Mouse (Mus musculus): ENCODE measurements around the gene 4933407L21Rik. TPM values are rescaled to one million over a fixed set of nuclear protein-coding genes. Genes with fewer than 3 reads are reported as not detected.

4933407L21Rik gene
- 1 to 10 TPM; 6.1 to 7.2 TPM for total RNA-seq (2021)

- peak; percentile 78 for DNase-seq
- intact Hi-C loops (cut with DNase I) = no loop called here
These were observed at the start of gene 4933407L21Rik for GRCm38 (mm10) chr1:85928057-85928687. Gene 4933407L21Rik (plus strand): TSS chr1:85928483.

GRCm38 (mm10) chr1:85882003-85882402 is 46.3 kb upstream of the 4933407L21Rik start:
- intact Hi-C loops (cut with DNase I) = no loop called here
- no peak for DNase-seq

- intact Hi-C loops (cut with DNase I) = no loop called here
- DNase-seq = no peak
These were observed 41.1 kb upstream of the 4933407L21Rik start for GRCm38 (mm10) chr1:85887221-85887620.

- peak; percentile 91 for DNase-seq
- intact Hi-C loops (cut with DNase I) = no loop called here
These were observed 34.0 kb upstream of the 4933407L21Rik start, which contains the start of gene Itm2c for GRCm38 (mm10) chr1:85894231-85894747. Gene Itm2c (plus strand): TSS chr1:85894281.

- peak; percentile 68 for DNase-seq
- intact Hi-C loops (cut with DNase I) = no loop called here
These were observed 33.4 kb upstream of the 4933407L21Rik start for GRCm38 (mm10) chr1:85894748-85895360.

- DNase-seq = peak; percentile 68
- intact Hi-C loops (cut with DNase I) = no loop called here
These were observed 32.9 kb upstream of the 4933407L21Rik start for GRCm38 (mm10) chr1:85895391-85895837.

- intact Hi-C loops (cut with DNase I) = no loop called here
- DNase-seq = no peak
These were observed 32.2 kb upstream of the 4933407L21Rik start for GRCm38 (mm10) chr1:85896110-85896509.

- intact Hi-C loops (cut with DNase I) = no loop called here
These were observed 31.2 kb upstream of the 4933407L21Rik start for GRCm38 (mm10) chr1:85896781-85897700.

GRCm38 (mm10) chr1:85897901-85898760 is 30.2 kb upstream of the 4933407L21Rik start:
- intact Hi-C loops (cut with DNase I) = no loop called here
- DNase-seq = no peak

More at GRCm38 (mm10) chr1:85896781-85897700, 31.2 kb upstream of the 4933407L21Rik start:
- no peak for DNase-seq

GRCm38 (mm10) chr1:85898761-85899387 is 29.4 kb upstream of the 4933407L21Rik start:
- intact Hi-C loops (cut with DNase I) = no loop called here
- no peak for DNase-seq

- no peak for DNase-seq
- intact Hi-C loops (cut with DNase I) = no loop called here
These were observed 28.9 kb upstream of the 4933407L21Rik start for GRCm38 (mm10) chr1:85899388-85899761.

GRCm38 (mm10) chr1:85900521-85901333 is 27.6 kb upstream of the 4933407L21Rik start:
- DNase-seq = no peak
- intact Hi-C loops (cut with DNase I) = no loop called here

- DNase-seq = no peak
- intact Hi-C loops (cut with DNase I) = no loop called here
These were observed 26.7 kb upstream of the 4933407L21Rik start for GRCm38 (mm10) chr1:85901516-85902107.

GRCm38 (mm10) chr1:85902108-85902561 is 26.1 kb upstream of the 4933407L21Rik start:
- intact Hi-C loops (cut with DNase I) = no loop called here

GRCm38 (mm10) chr1:85906892-85907291 is 21.4 kb upstream of the 4933407L21Rik start:
- DNase-seq = no peak
- intact Hi-C loops (cut with DNase I) = no loop called here

More at GRCm38 (mm10) chr1:85902108-85902561, 26.1 kb upstream of the 4933407L21Rik start:
- DNase-seq = peak; percentile 85

- no peak for DNase-seq
- intact Hi-C loops (cut with DNase I) = no loop called here
These were observed 19.3 kb upstream of the 4933407L21Rik start for GRCm38 (mm10) chr1:85908754-85909590.

- intact Hi-C loops (cut with DNase I) = no loop called here
- DNase-seq = no peak
These were observed 15.1 kb upstream of the 4933407L21Rik start for GRCm38 (mm10) chr1:85913078-85913755.
